Mouse (Mus musculus): Measurements from ENCODE around the gene H2-Oa. TPM values are rescaled to one million over a fixed set of nuclear protein-coding genes. Genes with fewer than 3 reads are reported as not detected.
A peak's percentile ranks its signal among the peaks of the same experiment; 100 is the strongest.

The H2-Oa gene
- total RNA-seq, 2 experiments from 2014 or later: 0.33 to 0.54 TPM

DNA sequence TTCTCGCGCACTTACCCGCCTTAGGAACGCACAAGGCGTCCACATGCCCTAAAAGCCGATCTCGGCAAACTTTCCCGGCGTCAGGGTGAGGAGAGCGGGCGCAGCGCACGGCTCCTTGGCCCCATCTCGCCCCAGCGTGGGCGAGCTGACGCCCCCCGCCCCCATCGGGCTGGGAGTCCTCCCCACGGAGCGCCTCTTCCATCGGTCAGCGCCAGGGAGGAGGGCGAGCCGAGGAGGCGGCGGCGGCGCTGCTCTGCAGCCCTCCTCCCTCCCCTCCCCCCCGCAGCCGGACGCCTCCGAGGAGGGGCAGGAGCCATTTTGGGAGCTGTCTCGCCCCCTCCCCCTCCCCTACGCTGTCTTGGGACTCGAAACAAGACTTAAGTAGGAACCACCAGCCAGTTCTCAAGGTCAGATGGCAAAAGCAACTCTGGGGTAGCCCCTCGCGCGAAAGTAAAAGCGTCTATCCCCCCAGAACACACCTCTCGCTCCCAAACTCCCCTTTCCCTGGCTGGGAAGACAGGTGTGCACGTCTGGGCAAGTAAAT, 28.1 kb downstream of the H2-Oa start:
- peak; percentile 91 for DNase-seq
- intact Hi-C loops (cut with DNase I): loop anchor here (10.0 kb wide), 1 partner anchor 485 kb away; the partner anchor contains the start of genes Agpat1 and Rnf5

DNA sequence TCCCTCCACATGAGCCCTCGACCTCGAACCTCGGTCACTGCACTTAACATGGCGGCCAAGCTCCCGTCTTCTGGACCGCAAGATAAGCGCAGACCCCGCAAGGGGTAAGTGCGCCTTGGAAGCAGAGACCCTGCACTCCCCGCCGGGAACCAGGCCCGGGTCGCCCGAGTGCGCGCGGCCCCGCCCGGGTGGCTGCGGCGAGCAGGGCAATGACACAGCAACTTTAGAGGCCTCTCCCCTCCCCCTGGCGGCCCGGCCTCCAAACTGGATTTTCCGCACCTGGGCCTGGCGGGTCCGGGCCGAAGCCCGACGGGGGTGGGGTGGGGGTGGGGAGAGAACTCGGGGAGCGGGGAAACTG, 28.7 kb downstream of the H2-Oa start:
- DNase-seq: peak; percentile 88 to 89
- intact Hi-C loops (cut with DNase I): loop anchor here (10.0 kb wide), 1 partner anchor 484 kb away; the partner anchor contains the start of genes Agpat1 and Rnf5

DNA sequence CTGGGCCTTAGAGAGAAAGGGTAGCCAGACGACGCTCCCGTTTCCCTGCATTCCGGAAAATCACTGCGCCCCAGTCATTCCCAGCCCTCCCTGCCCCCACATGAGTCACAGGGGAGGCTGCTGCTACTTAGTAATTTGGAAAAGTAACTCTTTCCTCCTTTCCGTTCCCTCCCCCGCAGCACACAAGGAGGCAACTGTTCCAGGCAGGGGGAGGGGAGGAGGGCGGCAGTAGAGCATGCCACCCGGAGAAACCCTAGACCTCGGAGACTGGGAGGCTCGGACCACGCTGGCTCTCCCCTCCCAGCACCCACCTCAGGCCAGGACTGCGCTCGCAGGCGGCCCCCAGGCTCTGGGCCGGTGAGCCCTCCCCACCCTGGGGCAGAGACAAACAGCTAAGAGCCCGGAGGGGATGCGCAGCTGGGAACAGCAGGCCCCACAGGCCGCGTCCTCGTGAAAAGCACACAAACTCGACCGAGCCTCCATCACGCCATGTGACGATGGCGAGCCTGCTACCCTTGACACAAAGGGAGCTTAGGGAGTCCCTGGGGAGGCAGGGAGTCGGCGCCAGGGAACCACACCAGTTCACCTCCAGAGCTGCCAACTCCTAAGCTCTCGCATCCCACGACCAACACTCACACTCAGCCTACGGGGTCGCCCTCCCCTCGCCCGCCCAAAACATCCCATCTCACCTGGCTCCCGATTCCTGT, 29.2 kb downstream of the H2-Oa start:
- intact Hi-C loops (cut with DNase I): loop anchor here (10.0 kb wide), 1 partner anchor 483 kb away; the partner anchor contains the start of genes Agpat1 and Rnf5
- peak; percentile 82 to 85 for DNase-seq

DNA sequence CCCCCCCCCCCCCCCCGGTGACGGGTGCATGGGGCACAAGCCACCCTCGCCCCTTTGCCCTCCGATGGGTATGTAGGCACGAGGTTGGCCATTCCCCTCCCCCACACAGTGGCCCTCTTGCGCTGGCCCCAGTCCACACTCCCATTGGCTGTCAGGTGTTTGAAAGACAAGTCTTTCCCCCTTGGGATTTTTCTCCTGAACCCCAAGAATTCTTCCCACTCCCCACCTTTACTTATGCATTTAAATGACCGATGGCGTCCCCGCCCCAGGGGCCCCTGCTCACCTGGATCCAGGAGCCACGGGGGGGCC, 29.7 kb downstream of the H2-Oa start:
- DNase-seq: peak in 1 of 2 experiments; percentile 75
- intact Hi-C loops (cut with DNase I): loop anchor here (10.0 kb wide), 1 partner anchor 483 kb away; the partner anchor contains the start of genes Agpat1 and Rnf5

GRCm38 (mm10) chr17:34122188-34122984, 30.2 kb downstream of the H2-Oa start, which contains the start of gene Brd2:
TSS of gene Brd2 (minus strand) at chr17:34122634.
- peak; percentile 98 to 99 for DNase-seq
- intact Hi-C loops (cut with DNase I): loop anchor here (10.0 kb wide), 1 partner anchor 482 kb away; the partner anchor contains the start of genes Agpat1 and Rnf5

- DNase-seq: no peak
- intact Hi-C loops (cut with DNase I): loop anchor here (10.0 kb wide), 1 partner anchor 482 kb away; the partner anchor contains the start of genes Agpat1 and Rnf5
These were observed 31.0 kb downstream of the H2-Oa start for GRCm38 (mm10) chr17:34123111-34123510.

GRCm38 (mm10) chr17:34123518-34123917, 31.4 kb downstream of the H2-Oa start:
- peak in 1 of 2 experiments; percentile 38 for DNase-seq
- intact Hi-C loops (cut with DNase I): loop anchor here (10.0 kb wide), 1 partner anchor 481 kb away; the partner anchor contains the start of genes Agpat1 and Rnf5

DNA sequence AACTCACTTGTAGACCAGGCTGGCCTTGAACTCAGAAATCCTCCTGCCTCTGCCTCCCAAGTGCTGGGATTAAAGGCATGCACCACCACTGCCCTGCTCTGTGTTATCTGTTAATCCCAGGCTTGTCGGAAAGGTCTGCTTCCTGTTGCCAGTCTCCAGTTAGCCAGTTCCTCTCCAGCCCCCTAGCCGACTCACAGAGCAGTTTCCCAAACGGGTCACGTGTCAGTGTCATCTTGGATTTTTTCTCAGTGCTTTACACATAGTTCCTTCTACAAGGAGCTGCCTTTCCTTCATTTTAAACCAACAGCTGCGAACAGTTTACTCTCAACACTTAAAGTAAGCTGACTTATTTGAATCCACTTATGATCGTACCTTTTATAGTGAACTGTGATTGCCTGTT, 32.5 kb downstream of the H2-Oa start:
- DNase-seq: no peak
- intact Hi-C loops (cut with DNase I): loop anchor here (10.0 kb wide), 1 partner anchor 480 kb away; the partner anchor contains the start of genes Agpat1 and Rnf5

DNA sequence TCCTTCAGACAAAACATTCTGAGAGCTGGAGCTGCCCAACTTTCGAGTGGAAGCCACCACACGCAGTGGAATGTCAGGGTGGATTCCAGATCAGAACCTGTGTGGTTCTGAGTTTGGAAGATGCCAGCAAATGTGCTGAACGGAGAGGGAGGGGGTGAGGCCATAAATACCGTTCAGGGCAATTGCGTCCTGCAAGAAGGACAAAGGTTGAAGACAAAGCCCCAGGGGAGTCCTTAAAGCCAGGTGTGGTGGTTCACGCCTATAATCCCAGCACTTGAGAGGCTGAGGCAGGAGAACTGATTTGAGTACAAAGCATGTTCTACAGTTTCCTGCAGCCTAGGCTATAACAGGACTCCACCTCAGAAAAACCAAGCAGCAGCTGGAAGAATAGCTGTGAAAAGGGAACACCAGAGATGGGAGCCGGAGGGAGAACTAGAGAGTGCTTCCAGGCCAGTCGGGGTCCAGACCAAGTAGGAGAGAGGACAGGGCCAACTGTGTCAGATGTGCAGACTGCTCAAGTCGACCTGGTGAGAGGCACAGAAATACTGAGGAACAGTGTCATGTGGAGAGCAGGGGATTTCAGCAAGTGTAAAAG, 34.8 kb downstream of the H2-Oa start:
- no peak for DNase-seq
- intact Hi-C loops (cut with DNase I): loop anchor here (10.0 kb wide), 1 partner anchor 478 kb away; the partner anchor contains the start of genes Agpat1 and Rnf5

DNA sequence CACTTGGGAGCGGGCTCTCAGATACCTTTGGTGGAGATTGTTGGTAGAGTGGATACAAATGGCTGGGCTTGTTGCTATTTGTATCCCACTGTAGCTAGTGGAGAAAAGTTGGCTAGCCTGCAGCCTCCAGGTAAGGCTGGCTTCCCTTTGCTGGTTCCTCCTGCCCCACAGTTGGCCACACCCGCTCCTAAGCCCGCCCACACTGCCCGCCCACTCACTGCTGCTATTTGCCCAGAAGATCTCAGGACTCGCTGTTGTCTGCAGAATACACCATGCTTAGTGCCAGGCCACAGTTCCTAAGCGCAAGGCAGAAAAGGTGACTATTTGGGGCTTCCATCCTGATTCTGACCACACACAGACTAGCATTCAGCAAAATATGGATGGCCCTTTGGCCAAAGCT, 35.3 kb downstream of the H2-Oa start:
- intact Hi-C loops (cut with DNase I): loop anchor here (10.0 kb wide), 1 partner anchor 477 kb away; the partner anchor contains the start of genes Agpat1 and Rnf5
- peak in 1 of 2 experiments; percentile 46 for DNase-seq

- DNase-seq: no peak
- intact Hi-C loops (cut with DNase I): loop anchor here (10.0 kb wide), 1 partner anchor 476 kb away; the partner anchor contains the start of genes Agpat1 and Rnf5
These were observed 36.3 kb downstream of the H2-Oa start for GRCm38 (mm10) chr17:34128264-34128937.

GRCm38 (mm10) chr17:34128944-34129791, 37.0 kb downstream of the H2-Oa start:
- intact Hi-C loops (cut with DNase I): loop anchor here (10.0 kb wide), 1 partner anchor 476 kb away; the partner anchor contains the start of genes Agpat1 and Rnf5
- no peak for DNase-seq

DNA sequence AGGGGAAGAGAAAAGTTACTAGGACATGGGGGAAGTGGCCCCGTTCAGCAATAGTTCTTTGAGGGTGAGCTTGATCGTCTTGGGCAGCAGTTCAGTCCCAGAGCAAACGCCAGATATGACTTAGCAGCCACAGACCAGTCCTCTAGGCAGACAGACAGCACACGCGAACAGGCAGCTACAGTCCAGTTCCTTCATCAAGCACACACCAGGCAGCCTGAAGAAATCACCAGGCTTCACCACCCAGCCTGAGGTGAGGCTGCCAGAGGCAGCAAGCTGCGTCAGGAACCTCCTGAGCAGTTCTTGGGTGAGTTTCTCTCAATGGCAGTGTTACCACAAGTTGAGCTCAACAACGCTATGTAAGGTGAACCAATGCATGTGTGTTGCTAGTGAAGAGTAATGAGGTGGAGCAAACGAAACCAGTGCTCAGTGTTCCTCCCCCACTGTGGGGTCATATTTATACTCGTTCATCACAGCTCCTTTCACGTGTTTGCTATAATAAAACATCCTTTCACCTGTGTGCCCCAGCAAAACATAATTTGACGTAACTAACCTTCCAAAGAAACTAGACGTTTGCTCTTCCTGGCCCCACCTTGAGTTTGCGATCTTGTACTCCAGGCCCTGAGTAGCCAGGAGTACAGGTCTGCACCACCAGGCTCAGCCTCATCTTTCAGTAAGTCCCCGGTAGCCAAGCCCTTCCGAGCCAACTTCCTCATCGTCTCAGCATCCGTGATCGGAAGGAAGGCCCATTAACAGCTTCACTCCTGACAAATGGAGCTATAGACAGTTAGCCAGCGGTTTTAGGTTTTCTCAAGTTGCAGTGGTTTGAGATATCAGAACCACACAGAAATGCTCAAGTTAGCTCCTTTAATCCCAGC, 38.2 kb downstream of the H2-Oa start:
- no peak for DNase-seq
- intact Hi-C loops (cut with DNase I): no loop called here

DNA sequence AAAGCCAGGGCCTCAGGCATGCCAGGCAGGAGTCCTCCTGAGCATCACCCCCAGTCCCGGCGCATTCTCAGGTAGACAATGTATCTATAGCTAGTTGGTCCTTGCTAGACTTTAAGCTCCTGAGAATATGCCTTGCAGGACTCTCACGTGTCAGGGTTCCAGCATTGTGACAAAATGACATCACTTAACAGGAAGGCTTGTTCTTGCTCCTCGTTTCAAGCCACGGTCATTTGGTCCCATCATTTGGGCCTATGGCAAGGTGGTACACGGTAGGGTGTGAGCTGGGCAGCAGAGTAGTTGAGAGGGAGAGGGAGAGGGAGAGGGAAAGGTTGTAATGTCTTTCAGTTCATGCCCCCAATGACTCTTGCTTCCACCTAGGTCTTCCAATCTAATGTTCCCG, 39.8 kb downstream of the H2-Oa start:
- intact Hi-C loops (cut with DNase I): loop anchor here (1.0 kb wide), 1 partner anchor 31 kb away; no protein-coding TSS in a partner anchor
- no peak for DNase-seq

DNA sequence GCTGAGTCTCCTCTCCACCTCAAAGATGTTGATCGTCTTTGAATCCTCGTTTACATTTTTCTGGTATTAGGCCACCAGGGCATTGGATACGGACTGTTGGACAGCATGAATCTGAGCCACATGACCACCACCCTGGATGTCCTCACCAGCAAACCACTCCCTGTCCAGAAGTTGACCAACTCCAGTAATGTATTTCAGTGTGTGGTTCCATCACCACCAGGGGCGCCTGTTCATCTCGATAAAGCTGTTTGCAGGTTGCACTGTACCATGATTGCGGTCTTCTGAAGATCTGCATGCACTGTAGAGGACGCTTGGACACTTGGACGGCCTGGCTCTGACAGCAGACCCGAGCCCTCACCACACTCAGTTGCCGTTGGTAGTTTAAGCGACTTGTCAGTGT, 41.1 kb downstream of the H2-Oa start:
- intact Hi-C loops (cut with DNase I): no loop called here
- DNase-seq: no peak

- DNase-seq: no peak
- intact Hi-C loops (cut with DNase I): loop anchor here (2.0 kb wide), 1 partner anchor 34 kb away; no protein-coding TSS in a partner anchor
These were observed 42.3 kb downstream of the H2-Oa start for GRCm38 (mm10) chr17:34134451-34134850.

Data from heart, postnatal 14 days (tissue).